8 mouse cellular contexts compared by ENCODE assay signal in the genomic region with DNA sequence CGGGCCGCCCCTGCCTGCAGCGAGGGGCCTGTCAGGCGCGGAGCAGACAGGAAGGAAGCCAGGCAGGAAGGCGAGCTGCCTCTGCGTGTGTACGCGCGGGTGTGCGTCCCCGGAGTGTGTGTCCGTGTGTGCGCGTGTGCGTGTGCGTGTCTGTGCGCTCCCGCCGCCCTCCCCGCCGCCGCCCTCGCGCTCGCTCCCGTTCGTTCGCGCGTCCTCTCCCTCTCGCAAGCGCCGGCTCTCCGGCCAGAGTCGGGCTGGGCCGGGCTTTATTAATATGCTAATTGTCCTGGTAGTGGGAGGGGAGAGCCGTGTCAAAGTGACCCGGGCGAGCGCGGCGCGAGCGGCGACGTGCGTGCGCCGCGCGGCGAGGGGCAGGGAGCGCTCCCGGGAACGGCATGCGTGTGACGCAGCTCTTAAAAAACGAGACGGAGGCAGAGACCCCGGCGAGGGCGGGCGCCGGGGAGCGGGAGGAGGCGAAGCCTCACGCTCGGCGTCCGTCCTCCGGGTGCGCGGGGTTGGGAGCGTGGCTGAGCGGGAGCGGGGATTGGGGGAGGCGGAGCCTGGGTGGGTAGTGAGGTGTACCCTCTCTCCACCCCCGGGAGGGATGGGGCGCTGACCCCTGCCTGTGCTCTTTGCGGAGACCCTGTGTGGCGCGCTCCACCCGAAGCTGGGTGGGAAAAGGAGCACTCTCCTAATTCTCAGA. TPM values are rescaled to one million over a fixed set of nuclear protein-coding genes. Genes with fewer than 3 reads are reported as not detected.
DNase-seq lines count a peak whose midpoint lies in the region; ATAC-seq and TF ChIP-seq lines count a peak whose summit lies in the region.

A gene (minus strand): TSS at position 222 of the 703 bp plus-strand sequence.

- ATAC-seq in CD4-positive, CD25-positive, alpha-beta regulatory T cell, adult 4 months, result peak; percentile 72
- ATAC-seq in forebrain, embryonic 15.5 days (replicated peaks), result peak; percentile 66
- ATAC-seq in liver, postnatal 0 days, result peak; percentile 74
- ATAC-seq in neural tube, embryonic 14.5 days (ENCODE audit: low read depth), result peak; percentile 73

- H3K4me1 ChIP-seq in forebrain, embryonic 15.5 days, result peaks cover 57% of the 10 kb centered on the region
- peaks cover 52% of the 10 kb centered on the region for H3K4me1 ChIP-seq in liver, postnatal 0 days (ENCODE audit: insufficient read depth)
- H3K4me1 ChIP-seq in neural tube, embryonic 14.5 days (ENCODE audit: control insufficient read depth, insufficient read depth, low read length), result peaks cover 42% of the 10 kb centered on the region
- H3K4me1 ChIP-seq in testis, adult 2 months (ENCODE audit: control insufficient read depth, insufficient read depth, low read length), result peaks cover 13% of the 10 kb centered on the region

- TF ChIP-seq POLR2A in testis, adult 2 months (IDR thresholded peaks at IDR 0.05; ENCODE audit: control insufficient read depth, low read depth, low read length), result peak; percentile 49; the same call in 1 of the 2 replicates

- H3K4me2 ChIP-seq in forebrain, embryonic 15.5 days (replicated peaks), result peak within 1 kb of the TSS; percentile 99
- peak within 1 kb of the TSS; percentile 95 for H3K4me2 ChIP-seq in liver, postnatal 0 days (ENCODE audit: low read depth, low read length)
- peak within 1 kb of the TSS; percentile 98 for H3K4me2 ChIP-seq in neural tube, embryonic 14.5 days (ENCODE audit: low read depth, low read length)

- WGBS in forebrain, embryonic 15.5 days, result under 1% methylated on average over 83 of the region's 84 CpGs
- WGBS in liver, postnatal 0 days (ENCODE audit: insufficient replicate concordance), result under 1% methylated on average over 61 of the region's 84 CpGs
- WGBS in neural tube, embryonic 14.5 days, result under 1% methylated on average over 69 of the region's 84 CpGs

- H3K9me3 ChIP-seq in forebrain, embryonic 15.5 days, result no peaks in the 10 kb centered on the region
- no peaks in the 10 kb centered on the region for H3K9me3 ChIP-seq in liver, postnatal 0 days (ENCODE audit: low read length)
- no peaks in the 10 kb centered on the region for H3K9me3 ChIP-seq in neural tube, embryonic 14.5 days (ENCODE audit: control insufficient read depth, low read length)

- intact Hi-C loops in heart, postnatal 14 days (cut with DNase I), result no loop called here

- H3K4me3 ChIP-seq in forebrain, embryonic 15.5 days, result peak within 1 kb of the TSS; percentile 99
- H3K4me3 ChIP-seq in liver, postnatal 0 days (ENCODE audit: low read depth, low read length), result peak within 1 kb of the TSS; percentile 81
- H3K4me3 ChIP-seq in neural tube, embryonic 14.5 days (ENCODE audit: low read depth, low read length), result peak within 1 kb of the TSS; percentile 95
- peak within 1 kb of the TSS; percentile 88 for H3K4me3 ChIP-seq in testis, adult 2 months (ENCODE audit: control insufficient read depth, low read depth, low read length)

- H3K27me3 ChIP-seq in forebrain, embryonic 15.5 days, result no peaks in the 10 kb centered on the region
- no peaks in the 10 kb centered on the region for H3K27me3 ChIP-seq in liver, postnatal 0 days (ENCODE audit: insufficient read depth, low read length)
- H3K27me3 ChIP-seq in neural tube, embryonic 14.5 days (ENCODE audit: control insufficient read depth, insufficient read depth, low read length), result no peaks in the 10 kb centered on the region
- no peaks in the 10 kb centered on the region for H3K27me3 ChIP-seq in testis, adult 2 months (ENCODE audit: control insufficient read depth, insufficient read depth, low read length)

- TF ChIP-seq EP300 in liver, postnatal 0 days (IDR thresholded peaks at IDR 0.05; ENCODE audit: low read depth), result no peak

- H3K9ac ChIP-seq in forebrain, embryonic 15.5 days (replicated peaks), result peak within 1 kb of the TSS; percentile 99
- peak within 1 kb of the TSS; percentile 92 for H3K9ac ChIP-seq in liver, postnatal 0 days (replicated peaks)
- peak within 1 kb of the TSS; percentile 96 for H3K9ac ChIP-seq in neural tube, embryonic 14.5 days (replicated peaks; ENCODE audit: low read depth, low read length)

- DNase-seq in cerebellum, adult 11 months, result peak; percentile 89
- peak; percentile 87 to 89 for DNase-seq in heart, postnatal 14 days
- DNase-seq in layer of hippocampus, adult 11-12 months (ENCODE audit: low spot score), result peak; percentile 87
- DNase-seq in liver, postnatal 0 days, result peak; percentile 86

- TF ChIP-seq CTCF in liver, postnatal 0 days (IDR thresholded peaks at IDR 0.05; ENCODE audit: low read depth), result no peak
- no peak for TF ChIP-seq CTCF in testis, adult 2 months (IDR thresholded peaks at IDR 0.05; ENCODE audit: control insufficient read depth, insufficient read depth, insufficient replicate concordance, low read depth, low read length)

- peak within 1 kb of the TSS; percentile 99 for H3K27ac ChIP-seq in forebrain, embryonic 15.5 days (replicated peaks)
- peak within 1 kb of the TSS; percentile 95 for H3K27ac ChIP-seq in liver, postnatal 0 days (ENCODE audit: low read depth)
- peak within 1 kb of the TSS; percentile 97 for H3K27ac ChIP-seq in neural tube, embryonic 14.5 days (ENCODE audit: low read depth, low read length)
- peak within 1 kb of the TSS; percentile 95 for H3K27ac ChIP-seq in testis, adult 2 months (ENCODE audit: control insufficient read depth, insufficient read depth, low read depth, low read length)

- H3K36me3 ChIP-seq in forebrain, embryonic 15.5 days, result no peaks in the 10 kb centered on the region
- H3K36me3 ChIP-seq in liver, postnatal 0 days (replicated peaks; ENCODE audit: insufficient read depth, low read length), result no peaks in the 10 kb centered on the region
- H3K36me3 ChIP-seq in neural tube, embryonic 14.5 days (ENCODE audit: control insufficient read depth, insufficient read depth, low read length), result no peaks in the 10 kb centered on the region
- H3K36me3 ChIP-seq in testis, adult 2 months (ENCODE audit: control insufficient read depth, insufficient read depth, low read length), result no peaks in the 10 kb centered on the region

RNA-seq across cellular contexts. Expression of the gene that starts here (rescaled TPM):
- 10 to 100 TPM; 43.6 to 47.2 TPM for polyA plus RNA-seq in CD4-positive, CD25-positive, alpha-beta regulatory T cell, adult 4 months (2017; shearing (Covaris generic))
- 131 TPM in 2 replicates for polyA plus RNA-seq in forebrain, embryonic 15.5 days (2015; fragmentation: Nextera tagmentation; extraction: Ambion mirVana)
- 10 to 100 TPM; 54.4 to 61.0 TPM for total RNA-seq in heart, postnatal 14 days (2021)
- polyA plus RNA-seq in liver, postnatal 0 days (2015; fragmentation: Nextera tagmentation; extraction: Ambion mirVana), result 32.3 and 34.4 TPM in 2 replicates
- 93.1 and 98.6 TPM in 2 replicates for polyA plus RNA-seq in neural tube, embryonic 14.5 days (2014; fragmentation: Nextera tagmentation; extraction: Ambion mirVana)
- polyA plus RNA-seq in testis, adult 2 months (2012; rRNA removed), result 26.2 and 28.9 TPM in 2 replicates

Comparison
In these comparisons a context has a peak if more than half of its experiments do, and no peak if none do; other contexts are left out.
1. Peak in every context shown above with its lines: DNase-seq, ATAC-seq, H3K4me3 ChIP-seq and H3K27ac ChIP-seq.